Mouse (Mus musculus): ENCODE measurements around the gene Inip.

The Inip gene

DNA sequence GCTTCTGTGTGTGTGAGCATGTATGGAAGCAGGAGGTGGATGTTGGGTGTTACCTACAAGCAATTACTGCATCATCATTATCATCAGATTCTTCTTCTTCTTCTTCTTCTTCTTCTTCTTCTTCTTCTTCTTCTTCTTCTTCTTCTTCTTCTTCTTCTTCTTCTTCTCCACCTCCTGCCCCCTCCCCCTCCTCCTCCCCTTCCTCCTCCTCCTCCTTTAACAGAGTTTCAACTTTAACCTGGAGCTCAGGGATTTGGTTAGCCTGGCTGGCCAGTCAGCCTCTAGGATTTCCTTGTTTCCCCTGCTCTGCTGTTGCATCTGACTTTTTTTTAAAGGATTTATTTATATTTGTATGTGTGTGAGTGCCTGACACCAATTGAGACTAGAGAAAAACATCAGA, at the start of gene Inip:
TSS of gene Inip (minus strand) at position 101 of the 400 bp plus-strand sequence.
- in situ Hi-C loops (cut with MboI; ENCODE audit: low pct_unique_long_range_greater_than_20kb in 1 of 2, low sequenced_read_pairs in 2 of 2, unreplicated experiment in 1 of 2), result no loop called here

DNA sequence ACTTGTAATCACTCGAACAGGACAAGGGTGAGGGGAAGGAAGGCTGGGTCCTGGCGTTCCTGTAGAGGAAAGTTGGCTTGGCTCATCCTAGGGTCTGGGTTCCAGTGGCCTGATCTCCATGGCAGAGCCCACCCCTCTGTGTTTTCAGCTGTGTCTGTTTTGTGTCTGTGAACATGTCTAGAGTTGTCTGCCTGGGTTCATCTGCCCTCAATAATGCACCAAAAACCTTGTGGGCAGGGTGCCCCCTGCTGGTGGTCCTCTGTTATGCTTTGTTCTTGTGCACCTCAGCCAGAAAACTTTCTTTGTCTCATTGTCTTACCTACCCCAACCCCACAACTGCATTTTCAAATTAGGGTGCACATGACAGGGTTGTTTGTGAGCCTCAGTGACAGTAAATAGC, 48.8 kb upstream of the Inip start:
- in situ Hi-C loops (cut with MboI; ENCODE audit: low pct_unique_long_range_greater_than_20kb in 1 of 2, low sequenced_read_pairs in 2 of 2, unreplicated experiment in 1 of 2), result no loop called here

DNA sequence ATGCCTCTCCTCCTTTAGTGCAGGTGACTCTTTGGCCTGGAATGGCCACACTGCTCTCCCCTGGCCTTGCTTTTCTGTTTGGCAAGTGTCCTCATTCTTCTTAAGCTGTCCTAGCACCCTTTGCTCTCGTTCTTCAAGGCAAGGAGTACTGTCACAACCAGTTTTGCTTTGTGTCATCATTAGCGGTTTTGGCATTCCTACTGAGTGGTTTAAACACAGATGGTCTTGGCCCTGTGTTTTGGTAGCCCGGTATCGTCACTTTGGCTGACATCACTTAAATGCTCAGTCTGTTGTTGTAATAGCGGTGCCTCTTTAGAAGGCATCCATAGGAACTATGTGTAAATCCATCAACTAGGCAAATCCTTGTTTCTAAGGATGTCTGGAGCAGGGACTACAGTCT, 46.1 kb upstream of the Inip start:
- in situ Hi-C loops (cut with MboI; ENCODE audit: low pct_unique_long_range_greater_than_20kb in 1 of 2, low sequenced_read_pairs in 2 of 2, unreplicated experiment in 1 of 2), result loop anchor here in 1 of 2 experiments (5.0 kb wide), 1 partner anchor 55 kb away; no protein-coding TSS in a partner anchor

DNA sequence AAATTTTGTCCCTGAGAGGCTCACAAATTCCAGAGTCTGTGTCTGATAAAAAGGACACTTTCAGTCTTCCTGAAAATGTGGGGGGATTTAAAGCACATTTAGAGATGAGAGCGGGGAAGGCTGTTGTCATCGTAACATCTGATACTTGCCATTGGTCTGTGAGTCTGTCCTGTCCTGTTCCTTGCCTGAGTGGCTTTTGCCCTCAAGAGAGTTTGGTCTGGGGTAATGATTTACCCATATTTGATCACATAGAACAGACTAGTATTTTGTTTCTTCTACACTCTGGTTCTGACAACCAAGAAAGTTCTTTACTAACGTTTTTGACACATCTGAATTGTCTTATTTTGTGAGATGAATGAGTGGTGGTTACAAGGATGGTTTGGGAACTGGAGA, 43.9 kb upstream of the Inip start:
- in situ Hi-C loops (cut with MboI; ENCODE audit: low pct_unique_long_range_greater_than_20kb in 1 of 2, low sequenced_read_pairs in 2 of 2, unreplicated experiment in 1 of 2), result loop anchor here in 1 of 2 experiments (5.0 kb wide), 1 partner anchor 53 kb away; no protein-coding TSS in a partner anchor

DNA sequence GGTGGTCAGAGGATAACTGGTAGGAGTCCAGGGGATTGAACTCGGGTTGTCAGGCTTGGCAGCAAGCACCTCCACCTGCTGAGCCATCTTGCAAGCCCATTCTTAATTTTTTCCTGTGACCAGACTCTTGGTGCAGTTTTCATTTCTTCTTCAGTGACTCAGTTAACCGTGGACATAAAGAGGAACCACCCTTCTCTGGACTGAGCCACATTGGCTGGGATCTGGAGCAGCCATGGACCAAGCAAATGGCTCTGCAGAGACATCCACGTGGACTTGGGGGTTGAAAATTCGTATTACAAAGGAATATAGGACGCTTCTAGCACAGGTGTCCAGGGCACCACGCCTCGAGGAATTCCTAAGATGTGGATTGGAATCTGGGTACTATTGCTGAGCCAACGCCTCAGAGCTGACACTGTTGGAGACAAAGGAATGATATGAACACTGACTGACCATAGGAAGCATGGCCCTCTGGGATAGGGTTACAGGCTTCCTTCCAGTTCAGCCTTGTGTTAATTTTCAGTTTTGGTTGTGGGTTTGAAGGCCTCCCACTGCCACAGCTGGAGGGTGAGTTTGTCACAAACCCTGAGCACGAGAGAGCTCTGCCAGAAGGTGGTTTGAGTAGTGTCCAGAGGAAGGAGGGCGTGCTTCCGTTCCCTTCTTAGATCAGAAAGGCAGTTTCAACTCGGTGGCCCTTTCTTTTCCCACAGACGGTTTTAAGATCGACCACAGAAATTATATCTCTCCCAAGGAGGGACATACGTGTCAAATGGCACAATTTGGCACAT, 43.3 kb upstream of the Inip start:
- in situ Hi-C loops (cut with MboI; ENCODE audit: low pct_unique_long_range_greater_than_20kb in 1 of 2, low sequenced_read_pairs in 2 of 2, unreplicated experiment in 1 of 2), result loop anchor here in 1 of 2 experiments (5.0 kb wide), 1 partner anchor 52 kb away; no protein-coding TSS in a partner anchor

DNA sequence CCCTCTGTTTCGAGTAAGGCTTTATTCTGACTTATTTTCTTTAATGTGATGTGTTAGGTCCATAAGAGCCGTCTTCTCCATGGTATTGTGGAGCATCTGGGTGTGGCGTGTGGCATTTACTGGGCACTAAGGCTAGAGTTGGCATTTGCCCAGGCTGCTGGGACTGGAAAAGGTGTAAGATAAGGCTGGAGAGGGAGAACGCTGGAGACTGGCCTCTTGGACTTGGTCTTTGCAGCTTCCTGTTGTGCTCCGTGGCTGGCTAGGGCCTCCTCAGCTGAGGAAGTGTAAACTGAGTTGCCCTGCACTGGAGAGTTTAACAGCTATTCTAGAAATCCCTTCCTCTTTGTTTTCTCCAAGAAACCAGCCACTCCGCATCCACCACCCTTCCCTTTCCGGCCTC, 36.3 kb upstream of the Inip start:
- in situ Hi-C loops (cut with MboI; ENCODE audit: low pct_unique_long_range_greater_than_20kb in 1 of 2, low sequenced_read_pairs in 2 of 2, unreplicated experiment in 1 of 2), result no loop called here

DNA sequence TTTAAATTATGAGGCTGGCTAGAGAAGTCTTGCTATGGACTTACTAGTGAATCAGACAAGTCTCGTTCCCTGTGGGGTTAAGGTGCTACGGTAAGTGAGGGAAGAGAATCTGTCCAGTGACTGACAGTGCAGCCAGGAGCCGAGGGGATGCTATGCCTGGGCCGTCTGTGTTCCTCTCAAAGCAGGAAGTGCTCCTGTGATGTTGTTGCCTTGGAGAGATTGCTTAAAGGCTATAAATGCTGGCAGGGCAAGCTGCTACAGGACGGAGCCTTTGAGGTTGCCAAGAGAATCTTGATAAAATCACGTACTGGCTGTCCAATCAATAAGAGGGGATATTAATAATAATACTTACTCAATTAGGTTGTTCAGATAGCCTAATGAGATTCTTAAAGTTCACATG, 31.4 kb upstream of the Inip start:
- in situ Hi-C loops (cut with MboI; ENCODE audit: low pct_unique_long_range_greater_than_20kb in 1 of 2, low sequenced_read_pairs in 2 of 2, unreplicated experiment in 1 of 2), result no loop called here

DNA sequence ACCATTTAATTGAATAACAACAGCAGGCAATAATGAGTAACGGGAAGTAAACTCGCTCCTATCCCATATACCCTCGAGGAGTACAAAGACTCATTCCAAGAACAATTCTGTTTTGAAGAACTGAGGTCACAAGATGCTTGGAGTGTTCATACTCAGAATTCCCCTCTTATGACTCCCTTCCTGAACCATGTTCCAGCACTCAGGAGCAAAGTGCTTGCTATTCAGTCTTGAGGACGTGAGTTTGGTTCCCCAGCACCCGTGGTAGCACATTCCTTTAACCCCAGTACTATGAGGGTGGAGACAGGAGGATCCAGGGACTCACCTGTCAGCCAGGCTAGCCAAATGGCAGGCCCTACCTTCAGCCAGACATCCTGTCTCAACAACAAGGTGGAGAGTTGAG, 29.6 kb upstream of the Inip start:
- in situ Hi-C loops (cut with MboI; ENCODE audit: low pct_unique_long_range_greater_than_20kb in 1 of 2, low sequenced_read_pairs in 2 of 2, unreplicated experiment in 1 of 2), result no loop called here

DNA sequence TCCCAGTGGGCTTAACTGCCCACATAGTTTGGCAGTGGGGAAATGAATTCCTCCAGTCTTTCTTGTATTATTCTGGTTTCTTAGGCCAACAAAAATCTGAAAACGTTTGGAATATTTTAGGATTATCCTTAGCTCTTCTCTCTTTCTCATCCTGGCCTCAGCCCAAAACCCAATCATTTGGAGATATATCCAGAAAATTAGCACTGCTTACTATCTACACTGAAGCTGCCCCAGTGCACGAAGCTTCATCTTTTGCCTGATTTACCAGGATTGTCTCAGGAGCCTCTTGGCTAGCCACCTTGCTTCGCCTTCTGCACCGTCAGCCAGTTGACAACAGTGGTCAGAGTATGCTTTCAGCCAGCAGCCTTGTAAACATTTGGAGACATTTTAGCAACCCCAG, 27.7 kb upstream of the Inip start:
- in situ Hi-C loops (cut with MboI; ENCODE audit: low pct_unique_long_range_greater_than_20kb in 1 of 2, low sequenced_read_pairs in 2 of 2, unreplicated experiment in 1 of 2), result no loop called here

DNA sequence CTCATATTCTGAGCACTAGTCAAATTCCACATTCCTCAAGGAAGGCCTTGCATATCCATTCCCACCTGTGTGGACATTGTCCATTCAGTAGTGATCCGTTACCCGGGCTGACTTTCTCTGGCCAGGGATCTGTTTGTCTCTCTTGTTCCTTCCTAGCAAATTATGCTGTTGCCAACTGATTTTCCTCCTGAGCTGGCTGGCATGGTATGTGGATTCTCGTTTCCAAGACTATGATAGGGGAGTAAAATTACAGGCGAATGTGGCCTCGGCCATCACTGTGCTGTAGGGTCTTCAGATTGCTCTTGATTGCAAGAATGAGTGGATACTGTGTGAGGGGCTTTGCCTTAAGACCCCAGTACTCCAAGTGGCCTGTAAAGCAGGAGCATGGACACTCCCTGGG, 25.0 kb upstream of the Inip start:
- in situ Hi-C loops (cut with MboI; ENCODE audit: low pct_unique_long_range_greater_than_20kb in 1 of 2, low sequenced_read_pairs in 2 of 2, unreplicated experiment in 1 of 2), result no loop called here

DNA sequence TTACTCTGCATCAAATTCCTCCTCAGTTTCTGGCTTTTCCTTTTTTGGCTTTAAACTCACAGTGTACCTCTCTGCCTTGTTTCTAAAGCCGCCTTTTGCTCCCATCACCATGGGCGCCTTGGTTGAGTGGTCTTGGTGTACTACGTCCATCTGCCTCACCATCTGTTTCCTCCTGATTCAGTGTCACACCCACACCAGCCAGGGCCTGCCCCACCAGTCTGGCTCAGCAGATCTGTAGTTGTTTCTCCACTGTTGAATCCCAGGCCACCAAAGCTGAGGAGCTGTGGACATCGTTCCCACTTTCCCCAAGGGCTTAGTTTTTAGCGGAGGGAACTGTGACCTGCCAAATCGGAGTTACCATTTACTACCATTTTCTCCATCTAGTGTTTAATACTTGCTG, 24.2 kb upstream of the Inip start:
- in situ Hi-C loops (cut with MboI; ENCODE audit: low pct_unique_long_range_greater_than_20kb in 1 of 2, low sequenced_read_pairs in 2 of 2, unreplicated experiment in 1 of 2), result no loop called here

DNA sequence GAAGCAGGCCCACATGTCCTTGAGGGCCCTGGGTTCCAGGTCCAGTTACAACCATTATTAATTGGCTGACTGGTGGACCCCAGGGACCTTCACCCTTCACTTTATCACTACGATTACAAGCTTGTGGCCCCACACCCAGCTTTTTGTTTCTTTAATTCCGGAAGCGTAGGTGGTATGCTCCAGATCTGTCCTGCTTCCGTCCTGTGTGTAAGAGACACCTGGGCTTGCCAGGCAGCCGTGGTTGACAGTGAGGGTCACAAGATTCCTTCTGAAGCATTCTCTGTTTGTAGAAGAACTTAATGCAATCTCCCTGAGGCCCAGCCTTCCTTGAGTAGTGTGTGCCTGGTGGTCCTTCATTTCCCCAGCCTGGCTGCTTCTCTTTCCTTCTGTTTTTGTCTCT, 23.5 kb upstream of the Inip start:
- in situ Hi-C loops (cut with MboI; ENCODE audit: low pct_unique_long_range_greater_than_20kb in 1 of 2, low sequenced_read_pairs in 2 of 2, unreplicated experiment in 1 of 2), result no loop called here

DNA sequence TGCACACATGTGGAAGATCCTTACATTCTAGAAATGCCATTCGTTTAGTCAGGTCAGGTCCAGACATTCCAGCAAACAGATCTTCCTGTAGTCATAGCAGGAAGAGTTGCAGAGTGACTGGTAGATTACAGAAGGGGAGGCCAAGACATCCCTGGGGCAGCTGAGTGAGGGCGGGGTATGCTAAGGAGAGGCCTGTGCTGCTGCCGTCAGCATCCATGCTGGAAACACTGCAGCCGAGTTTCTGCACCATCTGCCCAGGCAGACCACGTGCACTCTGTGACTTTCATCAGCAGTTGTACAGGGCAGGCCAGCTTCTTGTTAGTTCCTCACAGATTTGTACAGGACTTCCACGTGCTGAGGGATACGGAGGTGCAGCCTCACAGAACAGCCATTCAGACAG, 22.1 kb upstream of the Inip start:
- in situ Hi-C loops (cut with MboI; ENCODE audit: low pct_unique_long_range_greater_than_20kb in 1 of 2, low sequenced_read_pairs in 2 of 2, unreplicated experiment in 1 of 2), result no loop called here

DNA sequence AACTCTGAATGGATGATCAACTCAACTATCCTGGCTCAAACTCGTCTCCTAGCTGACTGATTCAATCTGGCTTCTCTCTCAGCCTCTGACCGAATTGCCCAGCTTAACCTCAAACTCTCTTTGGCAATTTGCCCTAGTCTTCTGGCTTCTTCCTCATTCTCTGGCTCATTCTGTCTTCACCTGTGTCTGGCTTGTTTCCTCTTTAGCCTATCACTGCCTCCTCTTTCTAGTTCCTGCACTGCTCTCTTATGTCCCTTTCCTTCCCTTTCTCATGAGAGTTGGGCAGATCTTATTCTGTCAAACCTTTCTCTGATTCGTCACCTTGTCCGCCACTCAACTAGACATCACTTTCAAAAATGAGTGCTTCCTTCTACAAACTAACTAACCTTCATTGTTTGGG, 20.7 kb upstream of the Inip start:
- in situ Hi-C loops (cut with MboI; ENCODE audit: low pct_unique_long_range_greater_than_20kb in 1 of 2, low sequenced_read_pairs in 2 of 2, unreplicated experiment in 1 of 2), result no loop called here

DNA sequence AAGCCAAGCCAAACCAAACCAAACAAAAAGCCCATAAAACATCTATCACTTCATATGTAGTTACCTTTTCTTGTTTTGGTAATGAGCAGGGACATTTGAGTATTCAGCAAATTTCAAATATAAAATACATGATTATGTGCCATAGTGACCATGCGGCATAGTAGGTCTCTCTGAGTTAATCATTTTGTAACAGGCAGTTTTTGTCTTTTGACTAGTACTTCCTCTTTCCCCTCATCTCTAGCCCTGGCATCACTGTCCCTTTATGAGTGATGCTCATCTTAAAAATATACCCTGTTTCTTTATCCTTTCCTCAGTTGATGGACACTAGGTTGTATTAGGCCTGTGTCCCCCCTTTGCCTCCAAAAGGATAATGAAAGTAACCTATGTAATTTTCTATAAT, 20.1 kb upstream of the Inip start:
- in situ Hi-C loops (cut with MboI; ENCODE audit: low pct_unique_long_range_greater_than_20kb in 1 of 2, low sequenced_read_pairs in 2 of 2, unreplicated experiment in 1 of 2), result no loop called here

DNA sequence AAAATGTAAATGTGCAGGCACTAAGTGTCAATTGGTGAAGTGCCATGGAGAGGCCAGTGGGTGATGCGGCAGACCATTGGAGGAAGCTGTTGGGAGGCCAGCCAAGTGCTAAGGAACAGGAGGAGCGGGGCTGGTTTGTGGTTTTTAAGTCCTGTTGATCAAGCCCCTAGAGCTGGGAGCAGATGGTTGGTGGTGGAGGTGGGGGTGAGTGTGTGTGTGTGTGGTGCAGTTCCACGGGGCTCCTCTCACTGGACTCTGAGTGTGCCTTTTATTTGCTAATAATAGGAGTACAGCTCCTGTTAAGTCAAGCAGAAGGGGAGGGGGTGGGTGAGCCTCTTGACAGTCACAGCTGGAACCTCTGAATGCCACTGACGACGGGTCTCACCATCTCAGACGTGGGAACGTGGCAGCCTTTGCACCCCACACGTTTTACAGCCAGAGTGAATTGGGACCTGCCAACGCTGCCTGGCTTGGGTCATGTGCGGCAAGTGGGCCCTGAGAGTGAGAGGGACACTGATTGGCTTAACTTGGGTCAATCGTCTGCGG, 18.2 kb upstream of the Inip start:
- in situ Hi-C loops (cut with MboI; ENCODE audit: low pct_unique_long_range_greater_than_20kb in 1 of 2, low sequenced_read_pairs in 2 of 2, unreplicated experiment in 1 of 2), result no loop called here

DNA sequence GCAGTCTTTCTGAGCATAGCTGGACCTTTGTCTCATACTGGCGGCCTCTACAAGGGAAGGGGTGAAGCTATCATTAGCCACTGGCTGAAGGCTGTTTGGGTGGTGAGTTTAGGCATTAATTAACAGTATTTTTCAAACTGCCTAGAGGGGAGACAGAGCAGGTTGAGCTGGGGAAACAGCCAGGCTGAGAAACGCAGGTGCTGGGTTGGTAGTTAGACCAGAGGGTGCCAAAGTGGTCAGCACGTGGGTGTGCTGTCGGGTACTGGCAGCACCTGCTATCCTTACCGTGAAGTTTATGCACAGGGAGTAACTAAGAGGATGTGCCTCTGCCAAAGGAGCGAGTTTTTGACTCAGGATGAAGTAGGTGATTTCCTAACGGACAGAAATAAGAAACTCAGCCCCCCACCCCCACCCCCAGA, 17.7 kb upstream of the Inip start:
- in situ Hi-C loops (cut with MboI; ENCODE audit: low pct_unique_long_range_greater_than_20kb in 1 of 2, low sequenced_read_pairs in 2 of 2, unreplicated experiment in 1 of 2), result no loop called here

DNA sequence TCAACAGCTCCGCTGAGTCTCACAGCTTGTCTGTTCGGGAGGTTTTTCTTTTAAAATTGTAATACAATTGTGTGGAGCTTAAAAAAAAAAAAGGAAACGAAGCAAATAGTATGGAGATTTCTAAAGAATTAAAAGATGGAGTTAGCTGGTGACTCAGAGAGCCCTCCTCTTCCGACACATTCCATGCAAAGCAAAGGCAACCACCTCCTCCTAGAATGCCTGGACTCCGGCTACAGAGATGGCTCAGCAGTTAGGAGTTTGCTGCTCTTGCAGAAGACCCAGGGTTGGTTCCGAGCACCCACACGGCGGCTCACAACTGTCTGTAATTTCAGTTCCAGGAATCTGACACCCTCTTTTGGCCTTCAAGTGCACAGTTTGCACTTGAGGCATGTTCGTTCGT, 17.1 kb upstream of the Inip start:
- in situ Hi-C loops (cut with MboI; ENCODE audit: low pct_unique_long_range_greater_than_20kb in 1 of 2, low sequenced_read_pairs in 2 of 2, unreplicated experiment in 1 of 2), result no loop called here

DNA sequence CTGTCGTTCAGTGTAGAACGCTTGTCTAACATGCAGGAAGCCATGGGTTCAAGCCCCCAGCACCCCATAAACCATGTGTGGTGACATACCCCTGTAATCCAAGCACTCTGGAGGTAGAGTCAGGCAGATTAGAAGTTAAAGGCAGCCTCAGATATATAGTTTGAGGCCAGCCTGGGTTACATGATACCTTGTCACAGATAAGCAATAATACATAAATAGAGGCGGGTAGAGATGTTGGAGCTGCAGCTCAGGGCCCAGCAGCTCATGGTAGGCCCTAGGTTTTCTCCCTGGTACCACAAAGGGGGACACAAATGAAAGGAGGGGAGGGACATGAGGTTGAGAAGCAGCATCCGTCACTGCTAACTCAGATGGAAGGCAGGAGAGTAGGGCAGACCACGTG, 16.4 kb upstream of the Inip start:
- in situ Hi-C loops (cut with MboI; ENCODE audit: low pct_unique_long_range_greater_than_20kb in 1 of 2, low sequenced_read_pairs in 2 of 2, unreplicated experiment in 1 of 2), result no loop called here

DNA sequence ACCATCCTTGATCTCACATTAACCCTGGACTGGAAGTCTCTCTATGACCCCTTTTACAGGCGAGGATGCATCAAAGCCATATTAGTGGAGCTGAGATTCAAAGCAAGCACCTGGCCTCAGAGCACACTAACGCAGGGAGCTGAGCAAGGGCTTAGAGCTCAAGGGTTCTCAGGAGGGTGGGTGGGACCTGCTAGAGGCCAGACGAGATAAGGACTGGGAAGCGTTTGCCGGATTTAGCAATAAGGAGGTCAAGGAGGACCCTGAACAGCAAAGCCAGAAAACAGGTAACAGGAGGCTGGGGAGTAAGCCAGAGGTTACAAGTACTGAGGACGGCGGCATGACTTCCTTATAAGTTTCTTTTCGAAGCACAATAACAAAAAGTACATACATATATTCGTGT, 15.1 kb upstream of the Inip start:
- in situ Hi-C loops (cut with MboI; ENCODE audit: low pct_unique_long_range_greater_than_20kb in 1 of 2, low sequenced_read_pairs in 2 of 2, unreplicated experiment in 1 of 2), result no loop called here
